Mouse (Mus musculus) bone marrow, adult 2 months (tissue): ENCODE data around the gene Nppc.

Source experiments
- CTCF ChIP-seq: fragments of 200-500 bp; IDR thresholded peaks from 2 replicates; pipeline ENCODE4 v1.5.1; 2011; ENCODE audit warnings: low read length, control low read depth; ENCODE audit not compliant: control insufficient read depth, insufficient read depth
- POLR2A ChIP-seq: fragments of 200-500 bp; IDR thresholded peaks from 2 replicates; pipeline ENCODE4 v1.6.1; 2011; ENCODE audit warnings: low read depth, mild to moderate bottlenecking, control low read depth, low read length, borderline replicate concordance; ENCODE audit not compliant: control insufficient read depth

DNA sequence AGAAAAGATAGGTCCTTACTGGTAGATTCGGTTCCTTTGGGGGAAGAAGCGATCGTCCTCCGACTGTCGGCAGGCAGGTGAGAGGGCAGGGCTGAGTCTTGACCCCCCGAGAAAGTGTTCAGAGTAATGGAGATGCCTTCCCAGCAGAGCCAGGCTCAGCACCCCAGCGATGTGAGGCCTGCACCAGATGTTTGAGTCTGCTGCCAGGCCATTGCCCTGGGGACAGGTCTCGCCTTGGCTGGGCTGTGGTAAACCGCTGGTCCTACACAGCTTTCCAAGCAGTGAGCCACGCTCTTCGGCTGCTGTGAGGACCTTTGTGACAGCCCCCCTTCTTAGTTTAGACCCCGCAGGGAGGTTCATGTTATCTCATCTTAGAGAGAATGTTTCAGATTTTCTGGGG is 4.8 kb upstream of the Nppc start:
- TF ChIP-seq POLR2A (no peak), CTCF (no peak)
